In genomic region chr13:36610426-36610825, GRCm38 (mm10) we compare ENCODE assay signal across 12 mouse cellular contexts.
"Had no signal": no experiment of that assay in that cellular context is flagged by ENCODE, and none has a peak within 500 bp of the region (broad histone marks: within the 10 kb centered on the region; RNA-seq: fewer than 3 reads in every experiment).

No protein-coding gene starts in this region.

- H3K4me2 ChIP-seq: limb, embryonic 13.5 days; midbrain, embryonic 12.5 days; stomach, embryonic 15.5 days had no signal

- H3K9me3 ChIP-seq: limb, embryonic 13.5 days; midbrain, embryonic 12.5 days; stomach, embryonic 15.5 days had no signal

- H3K27me3 ChIP-seq: limb, embryonic 13.5 days; midbrain, embryonic 12.5 days; stomach, embryonic 15.5 days had no signal

- H3K4me1 ChIP-seq: limb, embryonic 13.5 days; stomach, embryonic 15.5 days had no signal

- H3K4me3 ChIP-seq: layer of hippocampus, adult 2 months; limb, embryonic 13.5 days; midbrain, embryonic 12.5 days; stomach, embryonic 15.5 days had no signal

- H3K27ac ChIP-seq: layer of hippocampus, adult 2 months; limb, embryonic 13.5 days; liver, embryonic 14.5 days; midbrain, embryonic 12.5 days; stomach, embryonic 15.5 days had no signal

- DNase-seq: left cerebral cortex, postnatal 4 days; lung, adult 18-20 months; right cerebral cortex, postnatal 14 days; thymus, adult 2 months; thymus, postnatal 25 days had no signal

- ATAC-seq: intestine, embryonic 16.5 days; midbrain, embryonic 16.5 days had no signal

- H3K36me3 ChIP-seq: limb, embryonic 13.5 days; midbrain, embryonic 12.5 days; stomach, embryonic 15.5 days had no signal

- H3K9ac ChIP-seq: limb, embryonic 13.5 days; liver, embryonic 14.5 days; midbrain, embryonic 12.5 days; stomach, embryonic 15.5 days had no signal
